Mouse (Mus musculus) neural tube, embryonic 13.5 days (tissue): ENCODE results near the gene Vsig2. TPM values are rescaled to one million over a fixed set of nuclear protein-coding genes. Genes with fewer than 3 reads are reported as not detected.
A peak's percentile ranks its signal among the peaks of the same experiment; 100 is the strongest.

ENCODE experiments used
- ATAC-seq: fragments of 200-750 bp; cut with Nextera tagmentation; 2 replicates; pipeline ENCODE4 v1.8.0; 2017; ENCODE audit warnings: low read depth, mild to moderate bottlenecking, moderate TSS enrichment, moderate library complexity
- H3K27ac ChIP-seq: fragments of 300-500 bp; sonication (generic); replicated peaks from 2 replicates; pipeline ENCODE4 v1.5.1; 2015; ENCODE audit warnings: moderate library complexity, mild to moderate bottlenecking, inconsistent platforms
- H3K27me3 ChIP-seq: fragments of 300-500 bp; sonication (generic); 2 replicates; pipeline ENCODE4 v1.6.1; 2015; ENCODE audit warnings: mild to moderate bottlenecking, inconsistent platforms
- H3K36me3 ChIP-seq: fragments of 300-500 bp; sonication (generic); 2 replicates; pipeline ENCODE4 v1.6.1; 2015; ENCODE audit warnings: mild to moderate bottlenecking, inconsistent platforms
- H3K4me1 ChIP-seq: fragments of 300-500 bp; sonication (generic); replicated peaks from 2 replicates; pipeline ENCODE4 v1.6.1; 2015; ENCODE audit warnings: inconsistent platforms
- H3K4me2 ChIP-seq: fragments of 300-500 bp; sonication (generic); 2 replicates; pipeline ENCODE4 v1.6.1; 2015; ENCODE audit warnings: inconsistent platforms, mild to moderate bottlenecking, moderate library complexity
- H3K4me3 ChIP-seq: fragments of 300-500 bp; sonication (generic); 2 replicates; pipeline ENCODE4 v1.5.1; 2015; ENCODE audit warnings: mild to moderate bottlenecking, inconsistent platforms
- H3K9ac ChIP-seq: fragments of 300-500 bp; sonication (generic); 2 replicates; pipeline ENCODE4 v1.6.1; 2015; ENCODE audit warnings: moderate library complexity, mild to moderate bottlenecking, inconsistent platforms
- H3K9me3 ChIP-seq: fragments of 300-500 bp; sonication (generic); 2 replicates; pipeline ENCODE4 v1.6.1; 2016; ENCODE audit warnings: inconsistent platforms
- WGBS: fragments of 180-500 bp; shearing (Covaris S2); methylation state at CpG from one replicate; pipeline ENCODE4 v1.1.7; 2015; 5-methylcytosine and 5-hydroxymethylcytosine counted together
- polyA plus RNA-seq: library from polyadenylated mRNA; unstranded; fragments of >200 nt; fragmentation: Nextera tagmentation; extraction: Ambion mirVana; gene quantifications from 2 replicates; pipeline ENCODE4 v1.2.1, GENCODE M21; 2015

Vsig2 gene
- polyA plus RNA-seq, 1 experiment from 2014 or later = 1.1 TPM

DNA sequence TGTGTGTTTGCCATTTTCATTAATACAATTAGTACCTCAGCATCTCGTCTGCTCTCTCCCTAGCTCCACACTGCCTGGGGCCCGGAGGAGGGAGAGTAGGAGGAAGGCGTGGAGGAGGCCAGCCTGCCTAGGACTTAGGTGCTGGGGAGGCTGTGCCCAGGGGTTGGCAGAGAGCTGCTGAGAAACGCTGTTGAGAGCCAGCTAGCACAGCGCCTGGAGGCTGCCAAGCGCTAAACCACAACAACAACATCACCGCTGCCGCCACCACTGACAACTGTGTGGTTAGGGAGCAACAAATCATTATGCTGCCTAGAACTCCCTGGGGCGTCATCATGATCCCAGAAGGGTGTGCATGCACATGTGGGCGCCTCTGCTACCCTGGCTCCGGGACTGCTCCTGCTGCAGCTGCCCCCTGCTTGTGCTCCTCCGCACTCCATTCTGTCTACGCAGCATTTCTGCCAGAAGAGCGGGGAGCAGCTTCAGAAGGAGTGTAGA, 37.4 kb downstream of the Vsig2 start:
- Histone ChIP-seq H3K9me3 (no peaks in the 10 kb centered on the region), H3K27ac (peak overlapping the region; percentile 74), H3K4me1 (peaks cover 15% of the 10 kb centered on the region), H3K27me3 (no peaks in the 10 kb centered on the region), H3K36me3 (no peaks in the 10 kb centered on the region), H3K4me3 (peak overlapping the region; percentile 22), H3K4me2 (peak overlapping the region; percentile 51), H3K9ac (peak overlapping the region; percentile 57)
- peak; percentile 89 for ATAC-seq
- 15% methylated on average over 14 of the region's 14 CpGs for WGBS

GRCm38 (mm10) chr9:37583594-37583993, 44.5 kb downstream of the Vsig2 start:
- no peaks in the 10 kb centered on the region for H3K27me3 ChIP-seq
- no peak overlapping the region for H3K4me3 ChIP-seq
- H3K4me2 ChIP-seq = no peak overlapping the region
- no peak overlapping the region for H3K27ac ChIP-seq
- no peaks in the 10 kb centered on the region; the same call in 1 of the 2 replicates for H3K4me1 ChIP-seq
- ATAC-seq = no peak
- 0 out of 2 replicates have a peak, but pooled peaks cover 2% of the 10 kb centered on the region for H3K9me3 ChIP-seq
- no peaks in the 10 kb centered on the region for H3K36me3 ChIP-seq
- 84% methylated on average over 5 of the region's 5 CpGs for WGBS
- H3K9ac ChIP-seq = no peak overlapping the region

DNA sequence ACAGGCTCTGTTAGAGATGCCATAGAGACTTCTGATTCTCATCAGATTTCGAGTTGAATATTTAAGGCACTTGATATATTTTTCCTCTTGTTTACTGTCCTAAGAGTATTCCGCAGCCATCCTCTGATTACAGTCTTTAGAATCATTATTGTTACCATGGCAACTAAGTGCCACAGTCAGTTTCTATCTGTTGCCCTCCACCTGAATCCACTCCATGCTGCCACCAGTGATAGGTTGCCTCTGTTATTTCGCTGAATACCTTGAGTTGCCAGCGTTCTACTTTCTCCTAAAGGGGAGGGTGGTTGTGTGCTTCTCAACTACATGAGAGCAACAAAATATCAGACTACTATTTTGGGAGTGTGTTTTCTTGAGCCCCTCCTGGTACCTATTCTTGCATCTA, 47.7 kb downstream of the Vsig2 start:
- Histone ChIP-seq H3K4me3 (no peak overlapping the region), H3K36me3 (no peaks in the 10 kb centered on the region), H3K27ac (no peak overlapping the region), H3K4me2 (no peak overlapping the region), H3K27me3 (no peaks in the 10 kb centered on the region), H3K9ac (no peak overlapping the region), H3K4me1 (no peaks in the 10 kb centered on the region; the same call in 1 of the 2 replicates), H3K9me3 (peaks cover 6% of the 10 kb centered on the region; the same call in 1 of the 2 replicates)
- 75% methylated on average over 4 of the region's 4 CpGs for WGBS
- ATAC-seq = no peak

DNA sequence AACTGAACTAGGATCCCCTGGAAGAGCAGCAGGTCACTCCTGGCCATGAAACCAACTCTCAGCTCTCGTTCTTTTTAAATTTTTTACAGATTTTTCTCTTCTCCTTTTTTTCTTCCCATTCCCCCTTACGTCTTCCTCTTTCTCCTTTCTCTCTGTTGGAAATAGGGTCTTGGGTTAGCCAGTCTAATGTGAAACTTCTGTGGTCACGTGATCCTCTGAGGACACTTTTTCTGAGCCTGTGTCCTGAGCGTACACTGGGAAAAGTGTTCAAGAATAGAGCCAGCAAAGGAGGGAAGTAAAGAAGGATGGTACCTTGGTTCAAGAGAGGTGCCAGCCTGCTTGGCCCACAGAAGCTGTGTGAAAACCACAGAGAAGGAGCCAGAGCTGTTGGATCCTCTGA, 51.3 kb downstream of the Vsig2 start:
- peaks cover 6% of the 10 kb centered on the region; the same call in 1 of the 2 replicates for H3K9me3 ChIP-seq
- no peak overlapping the region for H3K27ac ChIP-seq
- H3K9ac ChIP-seq = no peak overlapping the region
- no peaks in the 10 kb centered on the region; the same call in 1 of the 2 replicates for H3K4me1 ChIP-seq
- H3K4me2 ChIP-seq = no peak overlapping the region
- whole genome bisulfite sequencing = 84% methylated on average over 4 of the region's 4 CpGs
- H3K36me3 ChIP-seq = no peaks in the 10 kb centered on the region
- H3K27me3 ChIP-seq = no peaks in the 10 kb centered on the region
- ATAC-seq = no peak
- H3K4me3 ChIP-seq = no peak overlapping the region

DNA sequence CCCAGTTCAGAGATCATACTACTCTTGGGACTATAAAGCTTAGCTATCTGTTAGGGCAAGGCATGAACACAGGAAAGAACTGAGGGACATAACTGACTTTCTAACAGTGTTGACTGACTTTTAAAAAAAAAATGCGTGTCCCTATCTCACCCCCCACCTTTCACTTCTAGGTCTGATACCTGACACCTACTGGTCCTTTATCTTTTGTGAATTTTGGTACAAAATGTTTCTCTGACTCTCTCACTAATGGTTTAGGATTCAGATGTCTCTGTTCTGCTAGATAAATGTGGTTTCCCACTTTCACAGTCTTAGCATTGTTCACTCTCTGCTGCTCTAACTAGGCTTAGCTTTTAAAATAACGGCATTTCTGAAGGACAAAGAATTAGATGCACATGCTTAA, 53.0 kb downstream of the Vsig2 start:
- H3K4me2 ChIP-seq = no peak overlapping the region
- no peak overlapping the region for H3K9ac ChIP-seq
- H3K9me3 ChIP-seq = peaks cover 6% of the 10 kb centered on the region; the same call in 1 of the 2 replicates
- no peaks in the 10 kb centered on the region for H3K4me1 ChIP-seq
- H3K36me3 ChIP-seq = no peaks in the 10 kb centered on the region
- no peaks in the 10 kb centered on the region for H3K27me3 ChIP-seq
- H3K27ac ChIP-seq = no peak overlapping the region
- H3K4me3 ChIP-seq = no peak overlapping the region
- ATAC-seq = no peak
- 83% methylated on average over 2 of the region's 2 CpGs for WGBS

DNA sequence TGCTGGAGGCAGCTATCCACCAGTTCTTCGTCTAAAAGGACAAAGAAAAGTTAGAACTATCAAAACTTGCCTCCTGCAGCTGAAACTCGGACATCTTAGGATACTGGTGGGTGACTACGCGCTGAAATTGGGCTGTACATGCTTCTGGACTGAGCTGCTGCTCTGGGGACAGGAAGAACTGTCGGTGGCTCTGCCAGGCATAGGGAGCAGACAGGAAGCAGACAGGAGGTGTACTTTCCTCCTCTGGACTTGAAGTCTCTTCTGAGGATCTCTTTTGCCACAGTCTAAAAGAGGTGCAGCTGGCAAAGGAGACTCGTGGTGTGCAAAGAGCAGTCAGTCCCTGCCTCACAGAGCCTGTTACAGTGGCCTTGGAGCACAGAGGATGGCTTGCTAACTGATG, 53.6 kb downstream of the Vsig2 start:
- ATAC-seq = no peak
- 59% methylated on average over 6 of the region's 6 CpGs for WGBS
- H3K4me2 ChIP-seq = no peak overlapping the region

DNA sequence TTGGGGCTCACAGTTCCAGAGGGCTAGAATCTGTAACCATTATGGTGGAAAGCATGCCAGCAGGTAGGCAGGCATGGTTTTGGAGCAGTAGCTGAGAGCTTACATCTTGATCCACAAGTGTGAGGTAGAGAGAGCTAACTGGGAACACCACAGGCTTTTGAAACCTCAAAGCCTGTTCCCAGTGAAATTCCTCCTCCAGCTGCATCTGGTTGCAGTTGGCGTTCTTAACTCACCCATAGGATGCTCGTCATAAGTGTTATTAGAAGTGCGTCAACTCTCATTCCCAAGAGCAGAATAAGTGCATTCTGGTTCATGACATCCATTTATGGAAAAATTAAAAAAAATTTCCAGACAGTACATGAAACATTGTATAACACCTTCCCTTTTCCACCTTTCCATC, 54.6 kb downstream of the Vsig2 start:
- no peak overlapping the region for H3K4me3 ChIP-seq
- H3K4me2 ChIP-seq = no peak overlapping the region
- H3K27ac ChIP-seq = no peak overlapping the region
- no peak overlapping the region for H3K9ac ChIP-seq
- WGBS = 93% methylated on average over 3 of the region's 3 CpGs
- peaks cover 4% of the 10 kb centered on the region; the same call in 1 of the 2 replicates for H3K9me3 ChIP-seq
- H3K4me1 ChIP-seq = no peaks in the 10 kb centered on the region
- H3K36me3 ChIP-seq = no peaks in the 10 kb centered on the region
- no peaks in the 10 kb centered on the region for H3K27me3 ChIP-seq
- ATAC-seq = no peak

More for the DNA sequence above, 53.6 kb downstream of the Vsig2 start:
- no peaks in the 10 kb centered on the region for H3K27me3 ChIP-seq
- no peak overlapping the region for H3K27ac ChIP-seq
- no peak overlapping the region for H3K4me3 ChIP-seq
- no peaks in the 10 kb centered on the region for H3K4me1 ChIP-seq
- peaks cover 6% of the 10 kb centered on the region; the same call in 1 of the 2 replicates for H3K9me3 ChIP-seq
- H3K36me3 ChIP-seq = no peaks in the 10 kb centered on the region
- H3K9ac ChIP-seq = no peak overlapping the region

Other genes with a start within 250 kb of the Vsig2 start
- 7.9 and 9.0 TPM in 2 replicates for gene Ccdc15, start 190.8 kb upstream of the Vsig2 start, polyA plus RNA-seq
- 6.7 and 6.9 TPM in 2 replicates for gene Hepacam, start 171.9 kb upstream of the Vsig2 start, polyA plus RNA-seq
- 6.2 and 7.8 TPM in 2 replicates for gene Robo4, start 137.4 kb upstream of the Vsig2 start, polyA plus RNA-seq
- gene Robo3, start 106.0 kb upstream of the Vsig2 start, polyA plus RNA-seq = 63.2 and 65.0 TPM in 2 replicates
- gene Msantd2, start 49.9 kb upstream of the Vsig2 start, polyA plus RNA-seq = 33.4 and 33.7 TPM in 2 replicates
- 41.5 and 42.5 TPM in 2 replicates for gene Esam, start 11.2 kb upstream of the Vsig2 start, polyA plus RNA-seq
- 10.0 and 11.3 TPM in 2 replicates for gene Nrgn, start 13.6 kb downstream of the Vsig2 start, polyA plus RNA-seq
- gene Siae, start 16.4 kb downstream of the Vsig2 start, polyA plus RNA-seq = 8.9 and 13.7 TPM in 2 replicates
- gene Spa17, start 74.5 kb downstream of the Vsig2 start, polyA plus RNA-seq = 10.9 and 12.1 TPM in 2 replicates
- 99.3 and 100 TPM in 2 replicates for gene Tbrg1, start 118.1 kb downstream of the Vsig2 start, polyA plus RNA-seq
- 0.22 TPM in 1 of 2 replicates, not detected in the other for gene Panx3, start 130.0 kb downstream of the Vsig2 start, polyA plus RNA-seq
- gene Olfr160, start 177.0 kb downstream of the Vsig2 start, polyA plus RNA-seq = not detected in 2 replicates
- not detected in 2 replicates for gene Olfr874, start 205.9 kb downstream of the Vsig2 start, polyA plus RNA-seq
- gene Olfr875, start 232.6 kb downstream of the Vsig2 start, polyA plus RNA-seq = not detected in 2 replicates